Mouse (Mus musculus) brain, adult 2 months (tissue): Measurements from ENCODE around the gene Agl.

Source experiments
- DNase-seq: peaks from one replicate; pipeline ENCODE4 v3.0.0; 2011; ENCODE audit warnings: low read depth, low spot score

Gene Agl

GRCm38 (mm10) chr3:116694955-116695665 lies 112.9 kb downstream of the Agl start:
- DNase-seq: no peak

- DNase-seq: no peak
Measured at GRCm38 (mm10) chr3:116694312-116694711, 113.7 kb downstream of the Agl start.
